Mouse (Mus musculus) embryonic facial prominence, embryonic 11.5 days (tissue): ENCODE data around the gene Myt1l. TPM values are rescaled to one million over a fixed set of nuclear protein-coding genes. Genes with fewer than 3 reads are reported as not detected.

Source experiments
- ATAC-seq: fragments of 200-750 bp; cut with Nextera tagmentation; replicated peaks from 2 replicates; pipeline ENCODE4 v1.8.0; 2017; ENCODE audit warnings: low read depth; ENCODE audit not compliant: insufficient number of reproducible peaks, low FRiP score, low TSS enrichment
- DNase-seq: peaks from one replicate; pipeline ENCODE4 v3.0.0-alpha.2; 2015; ENCODE audit warnings: low spot score
- H3K27ac ChIP-seq: fragments of 300-500 bp; sonication (generic); replicated peaks from 2 replicates; pipeline ENCODE4 v1.5.1; 2014; ENCODE audit warnings: mild to moderate bottlenecking, low read depth, low read length, control low read depth
- H3K27me3 ChIP-seq: fragments of 300-500 bp; sonication (generic); 2 replicates; pipeline ENCODE4 v1.6.1; 2014; ENCODE audit warnings: mild to moderate bottlenecking, low read length, moderate library complexity, mixed read lengths; ENCODE audit not compliant: control insufficient read depth, insufficient read depth
- H3K36me3 ChIP-seq: fragments of 300-500 bp; sonication (generic); replicated peaks from 2 replicates; pipeline ENCODE4 v1.6.1; 2014; ENCODE audit warnings: low read depth, mild to moderate bottlenecking, low read length, moderate library complexity, mixed read lengths; ENCODE audit not compliant: control insufficient read depth, insufficient read depth
- H3K4me1 ChIP-seq: fragments of 300-500 bp; sonication (generic); 2 replicates; pipeline ENCODE4 v1.6.1; 2014; ENCODE audit warnings: low read length, mixed read lengths; ENCODE audit not compliant: control insufficient read depth, insufficient read depth
- H3K4me2 ChIP-seq: fragments of 300-500 bp; sonication (generic); 2 replicates; pipeline ENCODE4 v1.6.1; 2014; ENCODE audit warnings: low read depth, mild to moderate bottlenecking, control low read depth, low read length, moderate library complexity
- H3K4me3 ChIP-seq: fragments of 300-500 bp; sonication (generic); 2 replicates; pipeline ENCODE4 v1.5.1; 2014; ENCODE audit warnings: low read depth, low read length, control low read depth
- H3K9ac ChIP-seq: fragments of 300-500 bp; sonication (generic); replicated peaks from 2 replicates; pipeline ENCODE4 v1.6.1; 2014; ENCODE audit warnings: mild to moderate bottlenecking, control low read depth, low read length
- H3K9me3 ChIP-seq: fragments of 300-500 bp; sonication (generic); replicated peaks from 2 replicates; pipeline ENCODE4 v1.6.1; 2016; ENCODE audit warnings: mild to moderate bottlenecking, low read length, inconsistent platforms, mixed read lengths; ENCODE audit not compliant: control insufficient read depth
- WGBS: fragments of 180-500 bp; shearing (Covaris S2); extraction: QIAGEN DNeasy Blood & Tissue Kit; methylation state at CpG from one replicate; pipeline ENCODE4 v1.1.7; 2014; 5-methylcytosine and 5-hydroxymethylcytosine counted together
- polyA plus RNA-seq: library from polyadenylated mRNA; unstranded; fragments of >200 nt; fragmentation: Nextera tagmentation; extraction: Ambion mirVana; gene quantifications from 2 replicates; pipeline ENCODE4 v1.2.1, GENCODE M21; 2014

The Myt1l gene
- polyA plus RNA-seq, 1 experiment from 2014 or later, result 3.0 TPM

- 88% methylated on average over 7 of the region's 7 CpGs for WGBS
- no peaks in the 10 kb centered on the region for H3K9me3 ChIP-seq
- no peak for ATAC-seq
These were observed 116.5 kb downstream of the Myt1l start for GRCm38 (mm10) chr12:29644721-29645120.

GRCm38 (mm10) chr12:29649510-29650152, 121.4 kb downstream of the Myt1l start:
- ATAC-seq, result no peak
- H3K27ac ChIP-seq, result no peak overlapping the region

More at GRCm38 (mm10) chr12:29644721-29645120, 116.5 kb downstream of the Myt1l start:
- Histone ChIP-seq H3K27ac (no peak overlapping the region), H3K36me3 (no peaks in the 10 kb centered on the region), H3K4me1 (no peaks in the 10 kb centered on the region; the same call in 1 of the 2 replicates), H3K4me3 (no peak overlapping the region), H3K4me2 (no peak overlapping the region), H3K27me3 (no peaks in the 10 kb centered on the region), H3K9ac (no peak overlapping the region)
- DNase-seq, result no peak

DNA sequence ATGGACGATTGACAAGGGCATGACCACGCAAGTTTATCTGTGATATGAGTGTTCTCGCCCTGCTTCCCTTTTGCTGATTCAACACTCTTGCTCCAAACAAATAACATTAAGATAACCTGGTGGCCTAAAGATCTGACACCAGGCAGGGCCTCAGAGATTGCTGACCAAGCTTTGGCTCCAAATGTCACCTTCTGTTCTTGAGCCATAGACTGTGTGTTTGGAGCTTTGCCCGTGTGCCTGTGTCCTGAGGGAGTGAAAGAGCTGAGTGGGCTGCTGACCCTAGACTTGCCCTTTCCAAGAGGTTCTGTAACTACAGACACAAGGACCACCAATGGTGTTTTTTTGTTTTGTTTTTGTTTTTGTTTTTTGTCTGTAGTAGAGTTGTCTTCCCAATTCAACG, 124.3 kb downstream of the Myt1l start:
- no peak for DNase-seq
- no peak overlapping the region for H3K4me2 ChIP-seq
- H3K4me3 ChIP-seq, result no peak overlapping the region
- no peak for ATAC-seq
- no peak overlapping the region for H3K27ac ChIP-seq
- WGBS, result 80% methylated on average over 5 of the region's 5 CpGs
- no peaks in the 10 kb centered on the region for H3K4me1 ChIP-seq
- no peaks in the 10 kb centered on the region for H3K9me3 ChIP-seq
- H3K27me3 ChIP-seq, result no peaks in the 10 kb centered on the region
- no peaks in the 10 kb centered on the region for H3K36me3 ChIP-seq
- H3K9ac ChIP-seq, result no peak overlapping the region

More at GRCm38 (mm10) chr12:29649510-29650152, 121.4 kb downstream of the Myt1l start:
- Histone ChIP-seq H3K9me3 (no peaks in the 10 kb centered on the region), H3K36me3 (no peaks in the 10 kb centered on the region), H3K4me1 (no peaks in the 10 kb centered on the region), H3K4me3 (no peak overlapping the region), H3K9ac (no peak overlapping the region), H3K27me3 (no peaks in the 10 kb centered on the region), H3K4me2 (no peak overlapping the region)
- 82% methylated on average over 10 of the region's 10 CpGs for WGBS
- DNase-seq, result no peak

- DNase-seq, result no peak
- no peak overlapping the region for H3K9ac ChIP-seq
These were observed 127.0 kb downstream of the Myt1l start for GRCm38 (mm10) chr12:29655197-29655632.

GRCm38 (mm10) chr12:29655673-29656072, 127.5 kb downstream of the Myt1l start:
- H3K27ac ChIP-seq, result no peak overlapping the region
- H3K4me1 ChIP-seq, result no peaks in the 10 kb centered on the region
- no peak for DNase-seq
- 88% methylated on average over 12 of the region's 12 CpGs for WGBS
- H3K4me2 ChIP-seq, result no peak overlapping the region
- H3K36me3 ChIP-seq, result no peaks in the 10 kb centered on the region
- H3K9me3 ChIP-seq, result no peaks in the 10 kb centered on the region
- H3K9ac ChIP-seq, result no peak overlapping the region
- H3K4me3 ChIP-seq, result no peak overlapping the region
- no peaks in the 10 kb centered on the region for H3K27me3 ChIP-seq
- no peak for ATAC-seq

More at GRCm38 (mm10) chr12:29655197-29655632, 127.0 kb downstream of the Myt1l start:
- ATAC-seq, result no peak
- H3K4me3 ChIP-seq, result no peak overlapping the region
- no peaks in the 10 kb centered on the region for H3K27me3 ChIP-seq
- no peaks in the 10 kb centered on the region for H3K36me3 ChIP-seq
- no peaks in the 10 kb centered on the region for H3K9me3 ChIP-seq
- H3K27ac ChIP-seq, result no peak overlapping the region
- no peak overlapping the region for H3K4me2 ChIP-seq
- H3K4me1 ChIP-seq, result no peaks in the 10 kb centered on the region
- 89% methylated on average over 10 of the region's 10 CpGs for WGBS

GRCm38 (mm10) chr12:29657061-29657460, 128.9 kb downstream of the Myt1l start:
- no peak for ATAC-seq

DNA sequence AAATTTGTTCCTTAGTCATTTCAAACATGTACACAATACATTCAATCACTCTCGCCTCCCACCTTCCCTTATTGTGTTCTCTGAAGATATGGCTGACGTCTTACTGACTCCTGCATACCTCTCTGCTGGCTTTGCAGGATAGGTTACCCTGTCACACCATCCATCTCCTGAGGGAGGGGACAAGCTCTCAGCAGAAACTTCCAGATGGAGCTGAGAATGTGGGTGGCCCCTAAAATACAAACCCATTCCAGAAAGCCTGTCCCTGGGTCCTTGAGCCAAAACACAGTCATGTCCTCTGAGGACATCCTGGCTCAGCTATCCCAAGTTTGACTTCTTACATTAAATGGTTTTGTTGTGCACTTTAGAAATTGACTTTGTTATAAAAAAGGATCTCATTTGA, 129.7 kb downstream of the Myt1l start:
- H3K4me2 ChIP-seq, result no peak overlapping the region
- H3K27me3 ChIP-seq, result no peaks in the 10 kb centered on the region
- H3K36me3 ChIP-seq, result no peaks in the 10 kb centered on the region
- WGBS, result 78% methylated on average over 2 of the region's 2 CpGs
- ATAC-seq (no peak), DNase-seq (no peak)
- no peak overlapping the region for H3K9ac ChIP-seq
- no peak overlapping the region for H3K27ac ChIP-seq
- no peaks in the 10 kb centered on the region for H3K9me3 ChIP-seq
- H3K4me3 ChIP-seq, result no peak overlapping the region
- no peaks in the 10 kb centered on the region for H3K4me1 ChIP-seq

More at GRCm38 (mm10) chr12:29657061-29657460, 128.9 kb downstream of the Myt1l start:
- Histone ChIP-seq H3K4me2 (no peak overlapping the region), H3K4me3 (no peak overlapping the region), H3K9me3 (no peaks in the 10 kb centered on the region), H3K9ac (no peak overlapping the region), H3K27ac (no peak overlapping the region), H3K27me3 (no peaks in the 10 kb centered on the region), H3K36me3 (no peaks in the 10 kb centered on the region), H3K4me1 (no peaks in the 10 kb centered on the region)
- 75% methylated on average over 3 of the region's 3 CpGs for WGBS
- no peak for DNase-seq

DNA sequence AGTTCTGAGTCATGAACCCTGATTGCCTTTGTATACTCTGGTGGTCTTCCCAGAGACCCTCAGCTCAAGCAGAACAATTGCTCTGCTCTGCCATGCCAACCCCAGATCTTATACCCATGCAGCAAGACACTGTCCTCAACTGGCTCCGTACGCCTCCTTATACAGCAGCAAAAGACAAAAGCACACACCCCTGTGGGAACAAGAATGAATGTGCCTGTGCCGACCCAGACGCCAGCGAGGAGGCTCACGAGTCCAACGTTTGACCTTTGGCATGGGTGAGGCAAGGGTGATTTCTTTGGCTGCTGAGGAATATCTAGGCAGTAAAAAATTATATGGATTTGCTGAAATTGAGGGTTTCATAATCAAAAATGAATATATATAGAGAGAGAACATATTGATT, 143.8 kb downstream of the Myt1l start:
- 86% methylated on average over 7 of the region's 7 CpGs for WGBS
- ATAC-seq, result no peak

More for the DNA sequence above, 143.8 kb downstream of the Myt1l start:
- Histone ChIP-seq H3K4me1 (no peaks in the 10 kb centered on the region), H3K9me3 (no peaks in the 10 kb centered on the region), H3K4me3 (no peak overlapping the region), H3K27ac (no peak overlapping the region), H3K27me3 (no peaks in the 10 kb centered on the region), H3K9ac (no peak overlapping the region), H3K4me2 (no peak overlapping the region), H3K36me3 (no peaks in the 10 kb centered on the region)
- DNase-seq, result no peak
